Mouse (Mus musculus): Measurements from ENCODE around the gene B230307C23Rik.
"Not testable (repeated sequence)": the region's sequence is repeated elsewhere in the genome, so short reads cannot be mapped to it uniquely, and the experiment has no call there.

B230307C23Rik gene

GRCm38 (mm10) chr16:97996616-97997382, at the start of gene B230307C23Rik:
TSS of gene B230307C23Rik (plus strand) at chr16:97997315.
- peak; percentile 82 for DNase-seq

GRCm38 (mm10) chr16:97948836-97949235, 48.3 kb upstream of the B230307C23Rik start:
- no peak for DNase-seq

DNA sequence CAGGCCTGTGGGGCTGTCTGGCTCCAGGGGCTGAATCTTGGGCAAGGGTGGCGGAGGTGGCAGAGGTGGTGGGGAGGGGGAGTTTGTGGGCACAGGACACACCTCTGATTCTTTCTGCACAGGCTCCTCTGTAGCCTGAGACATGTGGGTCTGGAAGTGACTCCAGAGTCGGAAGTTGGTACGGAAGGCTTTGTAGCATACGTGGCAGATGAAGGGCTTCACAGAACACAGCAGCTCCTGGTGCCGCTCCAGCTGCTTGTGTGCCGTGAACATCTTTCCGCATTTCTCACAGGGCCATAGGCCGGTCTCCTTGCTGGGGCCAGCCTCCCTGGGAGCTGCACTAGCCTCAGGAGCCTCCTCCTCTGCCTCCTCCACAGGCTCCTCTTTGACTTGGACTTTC, 47.1 kb upstream of the B230307C23Rik start:
- DNase-seq: no peak

- no peak for DNase-seq
These were observed 44.7 kb upstream of the B230307C23Rik start for GRCm38 (mm10) chr16:97952371-97952770.

DNA sequence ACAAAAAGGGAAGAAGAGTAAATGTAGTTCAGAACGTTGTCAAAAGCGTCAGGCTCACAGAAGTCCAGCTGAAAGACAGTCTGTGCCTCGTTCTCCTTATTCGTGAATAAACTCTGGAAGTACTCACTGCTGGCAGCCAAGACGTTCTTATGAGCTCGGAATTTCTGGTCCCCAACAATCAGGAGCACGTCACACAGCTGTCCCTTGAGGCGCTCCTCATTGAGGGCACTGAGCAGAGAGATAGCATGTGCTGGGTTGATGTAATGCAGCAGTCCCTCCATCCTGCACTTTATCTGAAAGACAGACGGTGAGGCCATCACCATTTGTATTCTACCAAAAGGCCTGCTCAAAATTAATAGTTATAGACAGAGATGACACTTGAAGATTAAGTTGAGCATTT, 44.3 kb upstream of the B230307C23Rik start:
- no peak for DNase-seq

- DNase-seq: no peak
These were observed 43.8 kb upstream of the B230307C23Rik start for GRCm38 (mm10) chr16:97953300-97953699.

- DNase-seq: no peak
These were observed 41.1 kb upstream of the B230307C23Rik start for GRCm38 (mm10) chr16:97956011-97956410.

- DNase-seq: no peak
These were observed 39.5 kb upstream of the B230307C23Rik start for GRCm38 (mm10) chr16:97957626-97958025.

DNA sequence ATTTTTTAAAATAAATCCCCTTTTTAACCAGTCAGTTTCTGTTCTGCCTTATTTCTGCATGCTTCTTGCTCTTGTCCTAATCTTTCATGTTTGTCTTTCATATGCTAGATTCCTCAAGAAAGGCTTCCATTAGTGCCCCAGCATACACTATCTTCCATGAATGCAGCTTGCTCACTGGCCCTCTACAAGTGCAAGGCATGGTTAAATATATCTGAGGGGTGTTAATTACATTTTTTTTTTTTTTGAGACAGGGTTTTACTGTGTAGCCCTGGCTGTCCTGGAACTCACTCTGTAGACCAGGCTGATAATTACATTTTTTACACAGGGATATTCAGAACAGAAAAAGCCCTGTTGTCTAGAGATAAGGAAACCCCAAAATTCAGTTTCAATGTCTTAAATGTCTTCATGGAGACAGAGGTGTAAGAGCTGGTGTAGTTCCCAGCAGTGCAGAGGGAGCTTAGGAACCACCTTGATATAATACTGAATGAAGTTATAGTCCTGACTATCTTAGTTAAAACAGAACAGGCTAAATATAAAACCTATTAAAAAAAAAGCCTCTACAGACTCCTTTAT, 38.6 kb upstream of the B230307C23Rik start:
- DNase-seq: no peak

DNA sequence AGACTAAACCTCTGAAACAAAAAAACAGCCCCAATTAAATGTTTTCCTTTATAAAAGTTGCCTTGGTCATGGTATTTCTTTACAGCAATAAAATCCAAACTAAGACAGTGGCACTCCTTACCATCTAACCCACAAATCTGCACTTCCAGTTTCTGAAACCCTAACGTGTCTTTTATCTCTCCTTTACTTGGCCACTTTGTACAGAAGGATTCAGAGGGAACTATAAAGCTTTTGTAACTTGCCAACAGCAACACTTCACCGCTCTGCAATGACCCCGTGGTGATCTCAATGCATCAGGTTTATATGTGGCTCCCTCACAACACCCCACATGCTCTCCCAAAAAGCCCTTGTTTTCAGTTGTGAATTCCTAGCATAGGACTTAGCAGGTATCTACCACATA, 36.8 kb upstream of the B230307C23Rik start:
- DNase-seq: no peak

GRCm38 (mm10) chr16:97961381-97962150, 35.5 kb upstream of the B230307C23Rik start:
- DNase-seq: no peak

DNA sequence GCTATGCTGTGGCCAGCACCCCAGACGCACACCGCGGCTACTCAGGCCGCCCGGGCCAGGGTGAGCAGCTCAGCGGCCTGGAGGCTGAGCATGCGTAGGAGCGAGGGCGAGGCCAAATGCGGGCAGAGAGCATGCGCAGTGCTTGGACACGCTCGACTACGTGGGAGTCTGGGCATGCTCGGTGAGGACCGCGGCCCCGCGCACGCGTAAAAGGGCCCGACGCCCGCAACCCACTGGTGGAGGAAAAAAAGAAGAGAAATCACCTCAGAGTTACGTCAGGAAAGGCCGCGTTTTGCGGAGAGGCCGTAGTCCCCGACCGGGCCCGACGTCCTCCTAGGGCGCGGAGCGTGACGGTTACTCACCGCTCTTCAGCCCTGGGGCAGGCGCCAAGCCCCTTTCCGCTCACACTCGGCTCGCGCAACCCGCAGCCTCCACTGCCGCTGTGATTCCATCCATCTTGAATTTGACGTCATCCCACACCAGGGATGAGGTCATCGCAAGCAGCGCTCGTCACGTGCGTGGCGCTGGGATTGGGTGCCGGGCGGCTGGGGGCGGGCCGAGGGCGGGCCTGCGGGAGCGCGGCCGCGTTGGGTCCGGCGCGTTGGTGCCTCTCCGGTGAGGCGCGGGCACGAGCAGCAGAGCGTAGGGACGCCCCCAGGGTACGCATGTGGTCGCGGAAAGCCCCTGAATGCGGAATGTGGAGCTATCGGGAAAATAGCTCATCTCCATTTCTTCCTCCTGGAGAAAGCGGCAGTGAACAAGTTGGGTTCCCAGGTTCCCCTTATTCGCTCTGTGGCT, 34.8 kb upstream of the B230307C23Rik start, which contains the start of the genes C2cd2 and Zbtb21:
Gene C2cd2, minus strand, starts transcription at position 448 of the 798 bp plus-strand sequence.
Gene Zbtb21, minus strand, starts transcription at position 472 of the 798 bp plus-strand sequence.
- peak; percentile 99 for DNase-seq

DNA sequence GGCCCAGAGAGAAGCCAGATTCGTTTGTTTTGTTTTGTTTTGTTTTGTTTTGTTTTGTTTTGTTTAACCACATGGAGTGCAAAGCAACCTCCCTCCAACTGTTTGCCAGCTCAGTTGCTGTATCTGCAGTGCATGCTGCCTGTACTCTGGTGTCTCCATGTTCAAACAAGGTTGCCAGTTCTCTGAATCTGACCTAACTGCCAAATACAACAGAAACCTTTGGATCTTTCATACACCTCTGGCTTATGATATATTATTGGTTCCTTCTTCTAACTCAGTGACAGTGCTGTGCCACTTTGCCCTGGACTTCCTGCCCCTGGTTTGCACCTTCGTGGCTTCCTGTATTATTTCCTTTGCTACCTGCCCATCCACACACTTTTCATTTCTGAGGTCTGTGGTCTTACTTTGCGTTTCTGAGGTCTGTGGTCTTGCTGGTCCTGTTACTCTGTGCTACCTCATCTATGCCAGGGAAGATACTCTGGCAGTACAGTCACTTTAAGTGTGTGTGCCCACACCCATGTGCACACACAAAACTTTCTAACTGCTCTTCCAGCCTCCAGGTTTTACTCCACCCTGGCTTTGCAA, 33.1 kb upstream of the B230307C23Rik start:
- no peak for DNase-seq

DNA sequence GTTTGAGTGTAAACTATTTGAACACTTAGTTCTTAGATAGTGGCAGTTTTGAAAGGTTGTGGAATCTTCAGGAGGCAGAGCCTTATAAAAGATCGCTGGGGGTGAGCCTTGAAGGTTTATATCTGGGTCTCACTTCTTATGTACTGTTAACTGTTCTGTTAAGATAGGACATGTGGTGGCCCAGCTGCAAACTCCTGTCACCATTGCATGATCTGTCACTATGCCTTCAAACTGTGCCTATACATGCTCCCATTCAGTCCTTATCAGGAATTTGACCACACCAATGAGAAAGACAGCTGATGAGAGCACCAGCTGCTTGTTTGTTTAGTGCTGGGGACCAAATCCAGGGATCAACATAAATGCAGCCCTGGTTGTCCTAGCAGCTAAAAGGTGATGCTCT, 19.8 kb upstream of the B230307C23Rik start:
- no peak for DNase-seq

DNA sequence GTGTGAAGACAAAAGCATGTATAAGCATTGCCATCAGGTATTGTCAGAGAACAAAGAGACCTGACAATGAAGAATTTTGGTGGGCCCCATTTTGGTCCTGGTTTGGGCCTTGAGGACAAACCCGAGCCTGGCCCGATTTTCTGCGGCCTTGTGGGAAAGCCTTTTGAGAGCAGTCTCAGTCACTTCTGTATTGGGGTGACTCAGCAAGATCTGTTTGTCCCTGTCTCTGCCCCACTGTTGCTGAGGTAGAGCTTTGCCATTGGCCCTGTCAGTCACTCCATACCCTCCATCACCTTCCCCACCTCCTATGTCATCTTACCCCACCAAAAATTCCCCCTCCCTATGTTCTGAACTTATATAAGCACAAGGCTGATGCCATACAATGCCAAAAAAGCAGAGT, 19.4 kb upstream of the B230307C23Rik start:
- DNase-seq: no peak

DNA sequence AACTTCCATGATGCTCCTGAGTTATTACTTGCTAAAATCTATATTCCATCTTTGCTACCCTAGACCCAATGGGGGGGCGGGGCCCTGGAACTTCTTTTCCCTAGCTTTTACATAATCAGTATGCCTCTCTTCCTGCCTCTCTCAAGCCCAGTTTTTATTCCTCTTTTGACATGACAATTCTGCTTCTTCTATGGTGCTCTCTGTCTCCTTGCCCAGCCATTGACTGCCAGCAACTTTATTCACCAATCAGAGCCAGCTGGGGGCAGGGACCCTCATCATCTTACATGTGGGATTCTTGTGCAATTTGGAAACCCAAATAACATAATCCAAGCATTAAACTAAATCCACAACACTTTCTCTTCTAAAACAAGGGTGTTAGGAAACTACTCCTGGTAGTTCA, 15.8 kb upstream of the B230307C23Rik start:
- no peak for DNase-seq

DNA sequence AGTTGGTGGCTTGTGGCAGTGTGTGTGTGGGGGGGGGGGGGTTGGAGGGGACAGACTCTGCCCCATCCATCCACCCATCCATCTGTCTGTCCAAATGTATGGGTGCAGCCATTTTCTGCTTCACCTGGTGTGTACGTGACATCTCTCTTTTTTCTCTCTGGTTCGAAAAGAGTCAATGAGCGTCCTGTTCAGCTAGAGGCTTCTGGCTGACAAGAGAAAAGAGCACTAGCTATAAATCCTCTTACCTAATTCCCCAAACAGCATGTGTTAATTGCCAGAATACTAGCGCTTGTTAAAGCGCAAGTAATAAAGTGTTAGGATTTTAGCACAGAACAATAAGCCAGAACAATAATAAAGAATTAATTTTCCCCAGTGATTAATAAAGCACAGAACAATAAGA, 12.5 kb upstream of the B230307C23Rik start:
- no peak for DNase-seq

- DNase-seq: no peak
These were observed 5.6 kb upstream of the B230307C23Rik start for GRCm38 (mm10) chr16:97991517-97991916.

DNA sequence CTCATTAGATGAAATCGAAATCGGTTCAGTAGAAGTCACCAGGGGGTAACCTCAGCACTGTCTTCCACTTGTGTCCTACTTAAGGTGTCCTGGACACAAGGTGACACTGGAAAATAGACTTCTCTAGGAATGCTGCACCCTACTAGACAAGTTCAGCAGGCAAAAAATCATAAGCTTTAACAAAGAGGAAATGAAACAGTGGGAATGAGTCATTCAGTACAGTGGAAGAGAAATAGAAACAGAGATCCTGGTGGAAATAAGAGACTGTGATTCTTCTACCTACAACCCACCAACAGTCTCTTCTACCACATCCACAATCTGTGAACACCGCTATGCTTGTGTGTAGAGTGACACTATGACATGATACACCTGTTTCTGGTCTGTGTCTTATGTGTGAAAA, 4.6 kb upstream of the B230307C23Rik start:
- not testable (repeated sequence) for DNase-seq

- DNase-seq: peak; percentile 10
These were observed 1.1 kb upstream of the B230307C23Rik start for GRCm38 (mm10) chr16:97995849-97996615.

- not testable (repeated sequence) for DNase-seq
These were observed 242 bp downstream of the B230307C23Rik start for GRCm38 (mm10) chr16:97997383-97997731.

DNA sequence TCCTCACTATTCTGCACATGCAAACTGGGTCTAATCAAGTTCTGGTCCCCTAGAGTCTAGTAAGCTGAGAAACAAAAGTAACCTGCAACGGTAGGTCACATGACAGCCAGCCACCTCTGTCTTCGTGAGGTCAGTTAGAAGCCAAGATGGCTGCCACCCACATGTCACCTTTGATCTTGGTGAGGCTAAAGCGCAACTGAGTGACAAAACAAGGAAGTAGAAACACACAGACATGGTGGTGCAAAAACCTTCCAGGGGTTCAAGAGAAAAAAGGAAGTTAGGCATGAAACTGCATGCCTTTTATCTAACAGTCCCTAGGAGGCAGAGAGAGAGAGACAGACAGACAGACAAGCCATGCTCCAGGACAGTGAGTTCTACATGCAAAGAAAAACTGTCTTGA, 25.0 kb downstream of the B230307C23Rik start:
- no peak for DNase-seq

All from cerebellum, adult 9-11 months (tissue).